Mouse (Mus musculus): Measurements from ENCODE around the gene Dnajb12.

The Dnajb12 gene

DNA sequence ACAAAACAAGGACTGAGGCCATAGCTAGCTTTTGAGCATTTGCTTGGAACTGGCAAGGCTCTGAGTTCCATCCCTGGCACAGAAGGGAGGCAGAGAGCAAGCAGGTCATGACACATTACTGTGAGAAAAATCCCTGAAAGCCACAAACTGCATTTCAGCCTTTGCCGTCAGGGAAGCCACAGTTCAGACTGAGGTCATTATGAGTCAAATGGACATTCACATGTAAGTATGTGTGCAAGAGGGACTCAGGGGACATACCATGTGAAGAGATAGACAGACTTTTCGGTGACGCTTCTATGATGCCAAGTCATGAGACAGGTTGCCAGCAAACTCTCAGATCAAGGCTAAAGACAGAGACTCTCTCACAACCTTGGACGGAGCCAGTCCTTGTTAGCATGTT is 38.8 kb downstream of the Dnajb12 start:
- DNase-seq (ENCODE audit: low read depth, low spot score) = no peak

DNA sequence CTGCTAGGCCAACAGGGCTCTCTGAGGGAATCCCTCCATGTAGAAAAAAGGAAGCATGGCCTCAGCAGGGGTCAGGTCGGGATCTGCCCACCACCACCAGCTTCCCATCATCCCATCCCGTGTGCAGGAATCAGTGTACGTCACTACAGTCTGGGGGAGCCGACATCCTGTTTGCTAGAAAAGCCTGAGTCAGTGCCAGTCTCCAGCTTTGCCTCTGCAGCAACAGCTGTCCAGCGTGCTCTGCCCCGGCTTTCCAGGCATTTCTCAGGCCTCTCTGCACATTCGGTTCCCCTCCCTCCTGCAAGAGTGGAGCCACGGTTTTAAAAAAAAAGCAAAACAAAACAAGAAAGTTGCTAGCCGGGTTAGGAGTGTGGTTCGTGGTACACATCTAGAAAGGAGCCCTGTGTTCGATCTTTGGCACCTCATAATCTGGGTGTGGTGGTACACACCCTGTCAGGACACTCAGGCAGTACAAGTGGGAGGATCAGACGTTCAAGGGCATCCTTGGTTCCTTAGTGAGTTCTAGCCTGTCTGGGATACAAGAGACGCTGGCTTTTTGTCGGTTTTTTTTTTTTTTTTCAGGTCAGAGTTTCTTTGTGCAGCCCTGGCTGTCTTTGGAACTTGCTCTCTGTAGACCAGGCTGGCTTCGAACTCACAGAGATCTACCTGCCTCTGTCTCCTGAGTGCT is 40.3 kb downstream of the Dnajb12 start:
- DNase-seq (ENCODE audit: low read depth, low spot score) = no peak

DNA sequence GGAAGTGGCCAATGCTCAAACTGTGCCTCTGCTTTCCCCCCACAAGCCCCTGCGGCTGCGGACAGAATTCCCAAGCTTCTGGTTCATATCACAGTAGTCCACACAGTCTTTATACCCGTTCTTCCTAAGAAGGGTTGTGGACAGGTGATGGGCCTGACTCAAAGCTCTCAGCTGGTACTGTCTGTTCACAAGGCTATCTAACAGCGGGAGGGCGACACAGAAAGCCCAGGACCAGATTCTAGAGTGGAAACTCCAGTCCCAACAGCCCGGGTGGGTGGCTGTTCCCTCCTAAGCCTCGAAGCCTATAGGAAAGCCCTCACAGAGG is 41.1 kb downstream of the Dnajb12 start:
- DNase-seq (ENCODE audit: low read depth, low spot score) = no peak

DNA sequence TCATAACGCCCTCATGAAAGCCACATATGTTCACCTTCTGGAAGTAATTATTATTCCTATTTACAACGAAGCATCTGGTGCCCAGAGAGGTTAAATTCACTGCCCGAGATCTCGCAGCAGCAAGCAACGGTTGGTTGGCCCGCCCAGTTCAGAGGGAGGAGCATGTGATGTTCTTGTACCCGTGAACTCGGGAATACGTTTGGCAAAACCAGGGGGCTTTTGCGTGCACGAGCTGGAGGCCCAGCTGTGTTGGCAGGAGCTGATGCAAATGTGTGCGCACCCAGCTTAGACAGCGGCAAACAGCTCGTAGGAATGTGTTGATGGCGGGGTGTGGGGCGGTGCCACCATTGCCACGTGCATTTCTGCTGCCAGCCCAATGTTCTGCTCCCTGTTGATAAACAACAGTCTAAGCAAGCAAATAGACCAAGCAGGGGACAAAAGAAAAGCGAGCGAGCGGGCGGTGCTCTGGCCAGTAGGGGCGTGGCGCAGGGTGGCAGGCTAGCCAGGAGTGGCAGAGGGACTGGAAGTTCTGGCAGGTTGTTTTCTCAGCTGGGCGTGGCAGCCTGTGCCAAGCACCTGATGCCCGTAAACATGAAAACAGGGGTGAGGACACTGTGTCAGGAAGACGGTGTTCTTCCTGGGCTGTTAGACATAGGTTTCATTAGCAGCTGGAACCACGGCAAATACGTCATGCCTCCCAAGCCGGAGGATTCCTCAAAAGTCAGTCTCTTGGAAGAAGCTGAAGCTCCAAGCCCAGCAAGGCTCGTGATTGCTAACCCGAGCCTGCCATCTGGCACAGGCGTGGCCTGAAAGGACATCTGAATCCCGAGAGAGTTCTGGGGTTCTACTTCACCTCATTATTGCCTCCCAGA is 41.7 kb downstream of the Dnajb12 start:
- DNase-seq (ENCODE audit: low read depth, low spot score) = peak; percentile 44

DNA sequence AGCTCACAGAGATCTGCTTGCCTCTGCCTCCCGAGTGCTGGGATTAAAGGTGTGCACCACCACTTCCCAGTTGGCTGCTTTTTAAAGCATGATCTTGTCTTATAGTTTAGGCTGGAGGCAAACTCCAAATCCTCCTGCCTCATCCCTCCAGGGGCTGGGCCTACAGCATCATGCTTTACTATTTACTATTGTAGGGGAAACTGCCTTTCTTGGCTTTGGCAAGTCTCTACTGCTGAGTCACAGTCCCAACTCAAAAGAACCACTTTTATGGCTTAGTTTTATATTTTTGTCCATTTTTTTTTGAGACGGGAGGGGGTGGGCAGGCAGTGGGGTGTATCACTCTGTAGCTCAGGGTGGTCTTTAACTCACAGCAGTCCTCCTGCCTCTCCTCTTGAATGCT is 44.1 kb downstream of the Dnajb12 start:
- no peak for DNase-seq (ENCODE audit: low read depth, low spot score)

DNA sequence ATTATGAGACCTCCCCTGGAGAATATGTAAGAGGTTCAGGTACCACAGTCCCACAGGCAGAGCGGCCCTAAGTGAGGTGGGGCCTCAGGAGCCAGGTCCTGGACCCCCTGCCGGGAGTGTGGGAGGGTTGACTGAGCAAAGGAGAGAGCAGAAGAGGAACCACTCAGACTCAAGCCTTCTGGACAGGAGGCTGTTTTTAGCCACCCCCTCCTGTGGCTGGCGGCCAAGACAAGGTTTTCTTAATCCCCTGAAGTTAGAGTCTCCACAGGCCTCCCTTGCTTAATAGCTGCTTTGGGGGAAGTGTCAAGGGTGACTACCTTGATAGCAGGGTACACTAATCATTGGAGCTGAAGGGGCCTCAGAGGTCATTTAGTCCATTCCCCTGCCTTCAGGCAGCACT is 44.9 kb downstream of the Dnajb12 start:
- DNase-seq (ENCODE audit: low read depth, low spot score) = no peak

DNA sequence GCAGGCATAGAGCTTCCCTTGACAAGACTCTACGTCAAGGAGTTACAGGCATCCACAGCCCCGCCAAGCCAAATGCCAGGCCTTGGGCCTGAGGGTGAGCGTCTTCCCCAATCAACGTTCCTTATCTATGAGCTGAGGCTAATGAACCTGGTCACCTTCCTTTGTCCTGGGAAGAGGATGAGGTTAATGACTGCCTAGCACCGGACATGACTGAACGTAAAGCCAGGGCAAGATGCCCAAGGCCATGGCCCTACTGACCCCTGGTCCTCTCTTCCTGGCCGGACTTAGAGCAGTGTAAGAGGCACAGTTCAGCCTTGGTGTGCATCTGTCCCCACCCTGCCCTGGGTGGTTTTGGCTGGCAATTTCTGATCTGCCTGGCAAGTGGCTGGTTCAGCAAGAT is 49.8 kb downstream of the Dnajb12 start:
- DNase-seq (ENCODE audit: low read depth, low spot score) = no peak

DNA sequence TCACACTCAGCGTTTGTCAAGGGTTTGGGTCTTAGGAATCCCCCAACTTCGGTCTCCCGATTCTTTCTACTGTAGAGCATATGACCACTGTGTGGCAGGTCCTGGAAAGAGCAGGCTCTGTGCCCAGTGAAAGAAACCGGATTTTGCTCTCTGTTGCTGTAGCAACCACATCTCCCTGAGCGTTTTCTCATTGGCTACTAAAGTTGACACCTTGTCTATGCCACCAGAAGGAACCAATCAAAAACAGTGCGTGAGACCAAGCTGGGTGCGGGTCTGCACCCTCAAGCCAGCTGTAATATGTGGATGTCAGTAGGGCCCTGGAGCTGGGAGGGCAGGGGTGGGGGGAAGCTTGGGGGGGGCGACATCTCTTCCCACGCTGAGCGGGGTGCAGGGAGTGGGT is 51.6 kb downstream of the Dnajb12 start:
- DNase-seq (ENCODE audit: low read depth, low spot score) = no peak

DNA sequence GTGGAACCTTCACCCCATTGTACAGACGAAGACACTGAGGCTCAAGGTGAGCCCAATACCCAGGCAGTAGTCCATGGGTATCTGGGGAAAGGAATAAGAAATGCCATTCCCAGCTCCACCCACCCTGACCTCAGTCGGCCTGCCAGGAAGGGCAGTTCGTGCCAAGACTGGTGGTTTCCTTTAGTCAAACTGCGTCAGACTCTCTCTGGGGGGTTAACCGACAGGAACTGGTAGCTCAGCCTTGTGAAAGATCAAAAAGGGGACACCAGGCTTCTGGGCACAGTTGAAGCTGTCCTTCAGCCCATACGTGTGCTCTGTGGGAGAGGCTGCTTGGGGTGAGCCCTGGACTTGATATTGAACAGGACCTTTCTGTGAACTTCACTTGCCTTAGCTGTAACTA is 53.2 kb downstream of the Dnajb12 start:
- peak; percentile 64 for DNase-seq (ENCODE audit: low read depth, low spot score)

DNA sequence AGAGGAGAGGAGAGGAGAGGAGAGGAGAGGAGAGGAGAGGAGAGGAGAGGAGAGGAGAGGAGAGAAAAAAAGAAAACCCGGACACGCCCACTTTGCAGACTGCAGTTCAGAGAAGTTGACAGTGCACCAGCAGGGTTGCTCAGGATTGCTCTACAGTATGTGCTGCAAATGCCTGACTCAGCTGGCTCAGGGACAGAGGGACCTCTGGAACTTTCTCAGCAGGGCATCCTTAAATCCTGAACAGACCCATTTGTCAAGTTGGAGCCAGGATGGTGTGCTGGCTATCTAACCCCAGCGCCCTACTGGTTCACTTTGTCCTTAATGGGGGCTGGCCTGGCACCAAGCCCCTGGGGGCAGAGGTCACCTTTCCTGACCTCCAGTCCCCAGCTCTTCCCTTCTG is 54.7 kb downstream of the Dnajb12 start:
- DNase-seq (ENCODE audit: low read depth, low spot score) = no peak

DNA sequence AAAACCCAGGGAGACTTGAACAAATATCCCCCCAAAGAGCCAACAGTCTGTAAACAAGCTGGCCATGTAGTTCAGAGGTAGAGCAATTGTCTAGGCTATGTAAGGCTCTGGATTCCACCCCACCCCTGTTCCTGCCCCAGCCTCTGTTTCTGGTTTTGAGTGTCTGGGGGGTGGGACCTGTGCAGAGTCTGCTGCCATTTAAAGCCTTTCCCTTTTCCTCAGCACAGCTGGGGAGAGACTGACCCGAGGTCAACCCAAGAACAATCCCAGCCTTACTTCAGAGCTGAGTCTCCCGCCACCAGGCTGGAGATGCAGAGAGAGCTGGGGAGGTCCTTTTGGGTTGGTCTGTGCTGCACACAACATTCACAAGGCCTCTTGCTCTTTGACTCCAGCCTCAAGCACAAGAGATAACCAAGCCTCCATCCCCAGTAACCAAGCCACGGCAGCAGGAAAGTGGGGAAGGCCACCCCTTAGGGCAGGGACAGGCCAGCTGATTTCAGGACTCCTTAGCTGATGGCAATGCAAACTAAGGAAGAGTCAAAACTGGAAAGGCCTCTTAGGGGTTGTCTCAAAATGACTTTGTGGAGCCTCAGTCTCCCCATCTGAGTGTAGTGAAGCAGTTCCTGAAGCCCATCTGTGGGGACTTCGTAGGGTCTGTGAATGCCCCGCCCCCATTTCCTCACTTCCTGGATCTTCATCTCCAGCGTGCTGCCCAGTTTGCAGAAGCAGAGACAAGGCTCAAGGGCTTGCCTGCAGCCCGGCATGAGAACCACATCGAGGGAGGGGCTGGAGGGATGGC is 56.9 kb downstream of the Dnajb12 start:
- no peak for DNase-seq (ENCODE audit: low read depth, low spot score)

DNA sequence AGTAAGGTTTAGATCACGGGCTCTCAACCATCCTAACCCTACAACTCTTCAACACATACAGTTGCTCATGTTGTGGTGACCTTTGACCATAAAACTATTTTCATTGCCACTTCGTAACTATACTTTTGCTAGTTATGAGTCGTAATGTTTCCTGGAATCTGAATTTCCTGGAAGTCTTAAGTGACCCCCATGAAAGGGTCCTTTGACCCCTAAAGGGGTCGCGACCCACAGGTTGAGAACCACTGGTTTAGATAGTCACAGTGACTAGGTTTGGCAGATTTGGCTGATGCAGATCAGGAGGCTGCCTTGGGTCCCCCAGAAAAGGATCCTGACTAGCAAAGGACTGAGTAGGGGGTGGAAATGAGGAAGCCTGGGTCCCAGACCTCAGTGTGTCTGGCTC is 59.3 kb downstream of the Dnajb12 start:
- no peak for DNase-seq (ENCODE audit: low read depth, low spot score)

DNA sequence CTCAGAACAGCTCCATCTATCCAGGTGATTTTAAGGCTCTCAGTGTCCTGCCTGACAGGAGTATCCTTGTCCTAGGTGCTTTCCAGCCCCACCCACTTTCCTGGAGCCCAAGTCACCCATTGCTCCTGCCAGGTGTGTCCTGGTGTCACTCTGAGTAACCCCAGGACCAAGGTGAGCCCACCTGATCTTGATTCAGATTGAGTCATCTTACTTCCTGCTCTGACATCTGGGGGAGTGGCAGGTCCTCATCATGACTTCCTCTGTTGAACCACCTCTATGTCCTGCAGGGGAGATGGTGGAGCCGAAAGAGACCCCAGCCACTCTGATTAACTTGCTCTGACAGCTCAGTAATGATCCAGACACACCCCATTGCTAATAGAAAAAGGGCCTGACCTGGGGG is 59.7 kb downstream of the Dnajb12 start:
- peak; percentile 44 for DNase-seq (ENCODE audit: low read depth, low spot score)

DNA sequence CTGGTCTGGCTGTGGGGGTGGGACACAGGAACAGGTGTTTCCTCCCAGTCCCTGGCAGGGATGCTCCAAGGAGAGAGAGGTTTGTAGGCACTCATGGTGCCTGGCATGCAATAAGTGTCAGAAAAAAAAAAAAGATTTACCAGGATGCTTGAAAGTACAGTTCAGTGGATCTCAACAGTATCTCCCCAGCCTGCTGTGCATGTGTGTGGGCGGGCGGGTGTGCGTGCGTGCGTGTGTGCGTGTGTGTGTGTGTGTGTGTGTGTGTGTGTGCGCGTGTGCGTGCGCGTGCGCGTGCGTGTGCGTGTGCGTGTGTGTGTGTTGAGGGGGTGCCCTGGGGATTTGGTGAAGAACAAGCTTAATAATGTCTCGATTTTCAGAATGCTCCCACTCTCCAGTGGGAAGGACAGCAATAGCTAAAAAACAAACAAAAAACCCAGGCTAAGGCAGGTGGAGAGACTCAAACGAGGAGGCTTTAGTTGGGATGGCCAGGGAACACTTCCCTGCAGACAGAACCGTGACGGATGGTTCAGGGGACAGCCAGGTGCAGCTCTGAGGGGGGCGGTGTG is 63.0 kb downstream of the Dnajb12 start:
- DNase-seq (ENCODE audit: low read depth, low spot score) = peak; percentile 38

DNA sequence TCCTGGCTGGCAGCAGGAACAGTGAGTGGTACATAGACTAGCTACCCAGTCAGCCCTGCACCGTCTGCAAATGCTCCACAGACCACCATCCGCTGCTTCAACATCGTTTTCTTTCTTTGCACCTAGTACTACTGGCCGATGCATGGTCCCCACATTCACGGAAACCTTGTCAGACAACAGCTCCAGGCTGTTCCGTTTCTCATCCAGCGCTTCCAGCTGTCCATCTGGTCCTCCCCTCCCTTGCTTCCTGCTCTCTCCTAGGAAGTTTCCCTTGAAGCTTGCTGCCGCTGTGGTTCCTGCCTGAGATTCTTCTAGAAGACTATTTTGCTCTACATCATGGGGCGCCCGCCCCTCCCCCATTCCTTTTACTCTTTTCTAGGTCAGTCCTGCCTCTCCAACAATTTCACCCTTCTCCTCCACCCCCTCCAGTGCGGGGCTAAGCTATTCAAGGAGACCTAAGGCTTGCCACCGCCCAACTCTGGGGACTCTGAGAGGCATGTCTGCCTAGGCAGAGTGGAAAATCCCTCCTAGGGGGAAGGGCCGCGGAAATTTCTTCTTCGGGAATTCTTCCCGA is 63.6 kb downstream of the Dnajb12 start:
- DNase-seq (ENCODE audit: low read depth, low spot score) = no peak

DNA sequence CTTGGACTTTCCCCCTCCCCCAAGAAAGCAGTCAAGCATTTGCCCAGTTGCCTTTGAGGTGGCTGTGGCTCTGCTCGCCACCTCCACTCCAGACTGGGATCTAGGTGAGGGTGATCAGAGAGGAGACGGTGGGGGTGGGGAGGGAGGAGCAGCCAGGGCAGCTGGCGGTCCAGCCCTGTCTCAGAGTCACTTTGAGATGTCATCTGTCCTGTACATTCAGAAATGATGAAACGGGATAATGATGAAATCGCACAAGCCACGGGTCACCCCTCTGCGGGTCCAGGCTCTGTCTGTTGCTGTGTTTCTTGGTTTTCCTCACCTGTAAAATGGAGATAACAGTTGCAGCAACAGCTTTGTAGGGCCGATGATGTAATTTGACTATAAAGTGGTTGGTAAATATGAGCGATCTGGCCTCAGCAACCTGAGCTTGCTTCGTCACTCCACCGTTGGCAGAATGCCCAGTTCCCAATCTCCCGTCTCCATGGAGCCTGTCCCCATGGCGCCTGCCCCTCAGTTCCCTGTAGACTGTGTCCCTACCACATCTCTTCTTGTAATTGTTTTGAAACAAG is 64.1 kb downstream of the Dnajb12 start:
- DNase-seq (ENCODE audit: low read depth, low spot score) = no peak

DNA sequence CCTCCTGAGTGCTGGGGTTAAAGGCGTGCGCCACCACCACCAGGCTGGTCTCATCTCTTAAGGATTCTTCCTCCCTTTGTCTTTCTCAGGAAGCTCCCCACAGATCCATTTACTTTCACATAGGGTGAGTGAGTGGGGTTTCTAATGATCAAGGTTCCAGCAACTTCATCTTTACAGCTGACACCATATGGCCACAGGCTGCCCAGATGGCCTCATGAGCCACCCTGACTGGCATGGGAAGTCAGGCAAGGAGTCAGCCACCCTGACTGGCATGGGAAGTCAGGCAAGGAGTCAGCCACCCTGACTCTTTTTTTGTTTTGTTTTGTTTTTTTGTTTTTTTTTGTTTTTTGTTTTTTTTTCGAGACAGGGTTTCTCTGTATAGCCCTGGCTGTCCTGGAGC is 66.1 kb downstream of the Dnajb12 start:
- DNase-seq (ENCODE audit: low read depth, low spot score) = no peak

DNA sequence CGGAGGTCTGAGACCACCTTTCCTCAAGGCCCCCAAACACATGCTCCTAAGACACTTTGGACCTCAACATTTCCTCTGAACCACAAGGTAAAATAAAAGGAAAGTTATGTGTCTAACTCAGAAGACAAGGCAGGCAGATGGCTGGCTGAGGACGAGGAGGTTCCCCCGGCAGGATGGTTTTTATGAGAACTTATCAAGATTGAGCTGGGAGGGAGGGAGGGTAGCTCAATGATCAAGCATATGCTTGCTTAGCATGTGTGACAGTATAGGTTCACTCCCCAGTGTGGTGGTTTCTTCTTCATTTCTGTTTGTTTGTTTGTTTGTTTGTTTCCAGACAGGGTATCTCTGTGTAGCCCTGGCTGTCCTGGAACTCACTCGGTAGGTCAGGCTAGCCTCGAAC is 67.0 kb downstream of the Dnajb12 start:
- no peak for DNase-seq (ENCODE audit: low read depth, low spot score)

DNA sequence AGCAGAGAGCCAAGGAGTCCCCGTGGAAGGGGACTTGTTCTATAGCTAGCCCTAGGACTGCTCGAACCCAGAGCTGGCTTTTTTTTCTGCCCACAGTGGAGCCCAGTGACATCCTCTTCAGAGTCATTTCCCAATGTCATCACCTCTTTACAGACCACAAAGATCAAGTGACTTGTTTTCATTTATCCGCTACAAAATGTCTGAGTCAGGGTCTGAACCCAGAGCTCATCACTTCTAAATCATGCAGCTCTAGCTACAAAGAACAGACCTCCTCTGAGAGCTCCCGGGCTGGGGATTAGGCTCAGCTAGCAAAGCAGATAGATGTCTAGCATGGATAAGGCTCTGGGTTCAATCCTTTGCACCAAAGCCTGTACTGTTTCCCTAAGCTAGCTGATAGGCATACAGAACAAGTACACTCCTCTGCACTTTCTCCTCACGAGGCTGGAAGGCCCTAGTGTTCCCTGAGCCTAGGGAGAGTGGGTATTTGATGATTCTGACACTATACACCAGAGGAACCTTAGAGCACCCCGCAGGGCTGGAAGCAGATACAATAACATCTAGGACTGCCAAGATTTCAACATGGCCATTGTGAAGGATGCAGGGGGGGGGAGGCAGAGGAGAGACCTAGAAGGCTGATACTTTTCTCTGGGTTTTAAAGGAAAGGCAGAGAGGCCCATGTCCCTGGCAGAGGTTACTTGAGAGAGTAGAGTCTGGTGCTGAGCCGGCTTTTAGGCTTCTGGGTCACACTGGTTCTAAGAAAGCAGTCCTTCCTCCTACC is 68.1 kb downstream of the Dnajb12 start:
- peak; percentile 52 for DNase-seq (ENCODE audit: low read depth, low spot score)

DNA sequence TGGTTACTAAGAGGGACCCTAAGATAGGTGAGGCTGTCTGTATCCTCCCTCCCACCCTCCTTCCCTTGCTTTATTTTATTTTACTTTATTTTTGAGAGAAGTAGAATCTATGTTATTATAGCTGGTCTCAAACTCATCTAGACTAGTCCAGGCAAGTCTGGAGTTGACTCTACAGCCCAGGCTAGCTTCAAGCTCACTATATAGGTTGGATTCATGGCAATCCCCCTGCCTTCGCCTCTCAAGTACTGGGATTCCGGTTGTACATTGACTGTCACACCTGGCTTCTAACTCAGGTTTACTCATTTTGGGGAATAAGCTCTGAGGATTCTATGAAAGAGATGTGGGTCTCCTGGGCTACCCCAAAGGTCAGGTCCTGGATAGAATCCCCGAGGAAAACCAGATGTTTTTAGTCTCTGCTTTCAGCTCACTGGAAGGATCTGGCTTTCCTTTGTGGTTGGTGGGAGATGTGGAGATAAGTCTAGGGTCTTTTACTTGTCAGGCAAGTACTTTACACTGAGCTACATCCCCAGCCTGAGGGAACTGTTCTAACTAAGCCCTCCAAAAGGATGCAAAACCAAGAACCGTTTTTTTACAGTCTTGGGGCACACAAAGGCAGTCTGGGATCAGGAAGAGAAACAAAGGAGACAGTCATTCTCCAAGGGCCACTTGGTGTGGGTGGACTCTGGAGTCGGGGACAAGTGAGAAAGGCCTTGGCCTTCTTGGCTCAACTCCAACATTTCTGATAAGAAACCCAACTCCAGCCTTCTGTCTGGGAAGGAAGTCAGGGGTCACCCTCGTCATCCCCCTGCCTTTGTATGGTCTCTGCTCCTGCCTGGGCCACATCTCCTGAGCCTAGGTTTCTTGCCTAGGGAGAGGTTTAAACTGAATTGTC is 69.3 kb downstream of the Dnajb12 start:
- DNase-seq (ENCODE audit: low read depth, low spot score) = no peak
